Mouse (Mus musculus) granulocyte monocyte progenitor cell, adult 5-6 weeks (primary cell): Measurements from ENCODE around the gene Arhgap23. TPM values are rescaled to one million over a fixed set of nuclear protein-coding genes. Genes with fewer than 3 reads are reported as not detected.

ENCODE experiments used
- ATAC-seq: replicated peaks from 2 replicates; pipeline ENCODE4 v1.8.0; 2016; ENCODE audit warnings: mild to moderate bottlenecking, moderate TSS enrichment, inconsistent platforms; ENCODE audit not compliant: poor library complexity, severe bottlenecking
- total RNA-seq, 2 experiments: library from RNA; stranded (forward) in 1 of 2; stranded (reverse) in 1 of 2; fragments of 200-712, 200-1000 nt in 1 of 2; fragments of >200 nt in 1 of 2; fragmentation: Nextera tagmentation in 1 of 2; gene quantifications; 2 replicates each; pipeline ENCODE4 v1.2.3; 2014 to 2017

Arhgap23 gene
- total RNA-seq, 2 experiments from 2014 or later, result 4.0 to 9.7 TPM

- no peak for ATAC-seq
Measured at GRCm38 (mm10) chr11:97543181-97543733, 127.9 kb downstream of the Arhgap23 start.

DNA sequence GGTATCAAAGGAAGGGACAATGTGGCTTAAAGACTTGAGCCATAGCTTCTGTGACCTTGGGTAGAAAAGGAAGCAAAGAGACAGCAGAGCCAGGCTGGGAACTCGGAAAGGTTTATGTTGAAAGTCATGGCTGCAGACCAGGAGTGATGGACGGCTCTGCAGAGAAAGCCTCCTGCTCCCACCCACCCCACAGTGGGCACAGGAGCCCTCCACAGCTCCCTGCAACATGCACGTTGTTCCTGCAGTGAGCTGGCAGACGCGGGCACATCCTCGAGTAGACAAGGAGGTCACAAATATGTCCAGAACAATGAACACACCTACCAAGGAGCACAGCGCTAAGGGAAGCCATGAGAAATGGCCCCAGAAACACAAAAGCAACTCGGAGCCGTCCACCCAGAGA is 128.6 kb downstream of the Arhgap23 start:
- no peak for ATAC-seq

DNA sequence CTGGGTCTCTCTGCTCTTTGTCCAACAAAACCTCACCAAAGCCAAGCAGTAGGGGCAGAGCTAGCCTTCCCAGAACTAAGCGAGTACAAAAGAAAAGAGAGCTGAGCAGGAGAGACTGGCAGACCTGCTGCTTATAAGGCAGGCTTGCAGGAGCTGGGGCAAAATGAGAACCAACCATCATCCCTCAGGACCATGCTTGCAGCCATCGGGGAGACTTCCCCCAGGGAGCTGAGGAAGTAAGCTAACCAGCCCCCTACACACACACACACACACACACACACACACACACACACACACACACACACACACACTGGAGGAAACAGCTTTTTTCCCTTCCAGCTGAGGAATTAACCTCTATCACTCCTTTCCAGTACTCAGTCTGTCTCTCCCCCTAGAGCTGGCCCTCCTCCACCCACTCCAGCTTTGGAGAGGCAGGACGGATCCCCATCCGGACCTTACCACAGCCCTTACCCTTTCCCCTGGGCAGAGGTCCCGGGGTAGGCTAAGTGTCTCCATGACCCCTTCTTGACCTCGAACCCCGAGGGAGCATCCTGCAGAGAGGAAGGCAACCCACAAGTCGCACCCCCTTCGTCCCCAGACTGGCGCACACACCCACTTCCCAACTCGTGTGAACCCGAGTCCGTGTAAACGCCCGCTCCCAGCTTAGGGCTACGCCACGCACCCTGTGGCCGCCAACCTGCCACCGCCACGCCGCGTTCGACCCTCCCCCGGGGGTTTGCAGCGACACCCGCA is 130.7 kb downstream of the Arhgap23 start:
- peak; percentile 58 for ATAC-seq

DNA sequence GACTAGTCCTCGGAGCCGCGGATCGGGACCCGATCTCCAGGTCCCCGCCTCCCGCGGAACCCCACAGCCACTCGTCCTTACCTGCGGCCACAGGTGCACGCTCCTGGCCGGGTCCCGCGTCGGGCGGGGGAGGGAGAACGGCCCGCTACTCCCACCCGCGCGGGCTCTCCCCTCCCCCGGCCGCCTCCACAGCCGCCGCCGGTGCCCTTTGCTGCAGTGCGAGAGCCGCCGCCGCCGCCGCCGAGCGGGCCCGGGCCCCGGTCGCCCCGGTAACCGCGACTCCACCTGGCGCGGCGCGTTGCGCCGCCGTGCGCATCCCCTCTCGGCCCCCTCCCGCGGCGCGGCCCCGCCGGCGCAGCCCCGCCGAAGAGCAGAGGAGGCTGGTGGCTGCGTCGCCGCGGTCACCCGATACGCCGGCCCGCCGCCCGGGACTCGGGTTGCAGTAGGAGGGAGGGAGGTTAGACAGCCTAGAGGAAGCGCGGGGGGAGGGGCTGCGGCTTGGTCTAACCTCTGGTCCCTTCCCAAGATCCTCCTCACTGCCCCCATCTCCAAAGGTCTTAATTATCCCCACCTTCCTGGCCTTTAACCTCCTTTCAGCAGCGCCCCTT is 131.6 kb downstream of the Arhgap23 start:
- ATAC-seq, result peak; percentile 16; the same call in 1 of the 2 replicates

- no peak for ATAC-seq
Measured at GRCm38 (mm10) chr11:97547957-97548706, 132.8 kb downstream of the Arhgap23 start.

- ATAC-seq, result no peak
Measured at GRCm38 (mm10) chr11:97548757-97549156, 133.4 kb downstream of the Arhgap23 start.

Other genes with a start within 250 kb of the Arhgap23 start
- gene Kpnb1, start 227.7 kb upstream of the Arhgap23 start, total RNA-seq (2014; fragmentation: Nextera tagmentation), result 165 and 169 TPM in 2 replicates
- 300 and 382 TPM in 2 replicates for gene Kpnb1, start 227.7 kb upstream of the Arhgap23 start, total RNA-seq (2017)
- gene Npepps, start 134.9 kb upstream of the Arhgap23 start, total RNA-seq (2014; fragmentation: Nextera tagmentation), result 46.9 and 69.3 TPM in 2 replicates
- 21.6 and 31.3 TPM in 2 replicates for gene Npepps, start 134.9 kb upstream of the Arhgap23 start, total RNA-seq (2017)
- gene Mrpl45, start 99.8 kb upstream of the Arhgap23 start, total RNA-seq (2014; fragmentation: Nextera tagmentation), result 26.6 and 36.0 TPM in 2 replicates
- gene Mrpl45, start 99.8 kb upstream of the Arhgap23 start, total RNA-seq (2017), result 25.7 and 26.6 TPM in 2 replicates
- gene Gpr179, start 63.5 kb upstream of the Arhgap23 start, total RNA-seq (2014; fragmentation: Nextera tagmentation), result 0.71 TPM in 1 of 2 replicates, not detected in the other
- 0.10 and 0.17 TPM in 2 replicates for gene Gpr179, start 63.5 kb upstream of the Arhgap23 start, total RNA-seq (2017)
- gene Socs7, start 53.0 kb upstream of the Arhgap23 start, total RNA-seq (2014; fragmentation: Nextera tagmentation), result 5.5 and 6.3 TPM in 2 replicates
- gene Socs7, start 53.0 kb upstream of the Arhgap23 start, total RNA-seq (2017), result 7.9 and 9.5 TPM in 2 replicates
- gene 4933428G20Rik, start 84.8 kb downstream of the Arhgap23 start, total RNA-seq (2014; fragmentation: Nextera tagmentation), result not detected in 2 replicates
- gene 4933428G20Rik, start 84.8 kb downstream of the Arhgap23 start, total RNA-seq (2017), result 0.22 TPM in 1 of 2 replicates, not detected in the other
- not detected in 2 replicates for gene Srcin1, start 160.7 kb downstream of the Arhgap23 start, total RNA-seq (2014; fragmentation: Nextera tagmentation)
- gene Srcin1, start 160.7 kb downstream of the Arhgap23 start, total RNA-seq (2017), result not detected in 2 replicates
- 7.5 and 8.1 TPM in 2 replicates for gene Epop, start 214.2 kb downstream of the Arhgap23 start, total RNA-seq (2014; fragmentation: Nextera tagmentation)
- gene Epop, start 214.2 kb downstream of the Arhgap23 start, total RNA-seq (2017), result 1.6 and 2.5 TPM in 2 replicates
- gene Mllt6, start 247.9 kb downstream of the Arhgap23 start, total RNA-seq (2014; fragmentation: Nextera tagmentation), result 5.7 and 8.5 TPM in 2 replicates
- 4.9 and 6.5 TPM in 2 replicates for gene Mllt6, start 247.9 kb downstream of the Arhgap23 start, total RNA-seq (2017)